Mouse (Mus musculus) cerebellum, adult 2 months (tissue): Measurements from ENCODE around the gene Erc2.

Experiments used
- CTCF ChIP-seq: fragments of 200-500 bp; IDR thresholded peaks from 2 replicates; pipeline ENCODE4 v1.5.1; 2011; ENCODE audit warnings: low read depth, mild to moderate bottlenecking, control low read depth, low read length, moderate library complexity, borderline replicate concordance; ENCODE audit not compliant: insufficient read depth
- POLR2A ChIP-seq: fragments of 200-500 bp; IDR thresholded peaks from 2 replicates; pipeline ENCODE4 v1.6.1; 2011; ENCODE audit warnings: low read length, control low read depth, borderline replicate concordance; ENCODE audit not compliant: insufficient read depth

- TF ChIP-seq CTCF (no peak), POLR2A (no peak)
These were observed 36.4 kb downstream of the Erc2 start for GRCm38 (mm10) chr14:27658616-27659015.
